Mouse (Mus musculus) megakaryocyte-erythroid progenitor cell, adult 5-6 weeks (primary cell): Measurements from ENCODE around the gene Armc3. TPM values are rescaled to one million over a fixed set of nuclear protein-coding genes. Genes with fewer than 3 reads are reported as not detected.

Experiments used
- ATAC-seq: replicated peaks from 2 replicates; pipeline ENCODE4 v1.8.0; 2016; ENCODE audit warnings: mild to moderate bottlenecking, inconsistent platforms; ENCODE audit not compliant: severe bottlenecking, poor library complexity, low FRiP score, low TSS enrichment
- total RNA-seq, 2 experiments: library from RNA; stranded (forward) in 1 of 2; stranded (reverse) in 1 of 2; fragments of 200-1000, 215-1000 nt in 1 of 2; fragments of >200 nt in 1 of 2; fragmentation: Nextera tagmentation in 1 of 2; gene quantifications; 2 replicates each; pipeline ENCODE4 v1.2.3; 2014 to 2017

Gene Armc3
- 0.20 and 0.62 TPM in 2 replicates for total RNA-seq (2014; fragmentation: Nextera tagmentation)
- total RNA-seq (2017) = 0.46 TPM in 1 of 2 replicates, not detected in the other

- peak; percentile 94 for ATAC-seq
These were observed at the start of gene Armc3 for GRCm38 (mm10) chr2:19198452-19199365. Armc3 (plus strand) TSS chr2:19199302.

- no peak for ATAC-seq
These were observed 46.4 kb upstream of the Armc3 start for GRCm38 (mm10) chr2:19152687-19153086.

- ATAC-seq = peak; percentile 93
These were observed 42.9 kb upstream of the Armc3 start for GRCm38 (mm10) chr2:19156176-19156575.

GRCm38 (mm10) chr2:19159539-19159938, 39.6 kb upstream of the Armc3 start:
- ATAC-seq = no peak

- ATAC-seq = no peak
These were observed 38.6 kb upstream of the Armc3 start for GRCm38 (mm10) chr2:19160368-19161114.

- ATAC-seq = no peak
These were observed 34.9 kb upstream of the Armc3 start for GRCm38 (mm10) chr2:19164234-19164633.

GRCm38 (mm10) chr2:19176827-19177236, 22.3 kb upstream of the Armc3 start:
- ATAC-seq = no peak

GRCm38 (mm10) chr2:19199366-19199853, 308 bp downstream of the Armc3 start:
- ATAC-seq = peak; percentile 44; the same call in 1 of the 2 replicates

- no peak for ATAC-seq
These were observed 1.0 kb downstream of the Armc3 start for GRCm38 (mm10) chr2:19200112-19200511.

- no peak for ATAC-seq
These were observed 2.6 kb downstream of the Armc3 start for GRCm38 (mm10) chr2:19201682-19202081.

- peak; percentile 43; the same call in 1 of the 2 replicates for ATAC-seq
These were observed 35.2 kb downstream of the Armc3 start for GRCm38 (mm10) chr2:19234305-19234704.

- no peak for ATAC-seq
These were observed 36.1 kb downstream of the Armc3 start for GRCm38 (mm10) chr2:19235193-19235592.

- ATAC-seq = peak; percentile 89
These were observed 36.5 kb downstream of the Armc3 start for GRCm38 (mm10) chr2:19235614-19236013.

- ATAC-seq = no peak
These were observed 39.7 kb downstream of the Armc3 start for GRCm38 (mm10) chr2:19238771-19239170.

- ATAC-seq = no peak
These were observed 50.5 kb downstream of the Armc3 start for GRCm38 (mm10) chr2:19249611-19250010.

GRCm38 (mm10) chr2:19255037-19255436, 55.9 kb downstream of the Armc3 start:
- no peak for ATAC-seq

- ATAC-seq = no peak
These were observed 58.2 kb downstream of the Armc3 start for GRCm38 (mm10) chr2:19257255-19257654.

- ATAC-seq = no peak
These were observed 61.3 kb downstream of the Armc3 start for GRCm38 (mm10) chr2:19260399-19260798.

GRCm38 (mm10) chr2:19263375-19263774, 64.3 kb downstream of the Armc3 start:
- peak; percentile 44; the same call in 1 of the 2 replicates for ATAC-seq

- ATAC-seq = no peak
These were observed 66.7 kb downstream of the Armc3 start for GRCm38 (mm10) chr2:19265834-19266233.
